Mouse (Mus musculus) olfactory bulb, adult 2 months (tissue): ENCODE measurements around the gene Igdcc3.

Experiments
- CTCF ChIP-seq: fragments of 200-500 bp; IDR thresholded peaks from 2 replicates; pipeline ENCODE4 v1.5.1; 2012; ENCODE audit warnings: low read depth, mild to moderate bottlenecking, low read length, moderate library complexity; ENCODE audit not compliant: insufficient read depth
- POLR2A ChIP-seq: fragments of 200-500 bp; IDR thresholded peaks from 2 replicates; pipeline ENCODE4 v1.6.1; 2012; ENCODE audit warnings: mild to moderate bottlenecking, low read depth, low read length, moderate library complexity; ENCODE audit not compliant: insufficient read depth

GRCm38 (mm10) chr9:65141306-65141975 is 452 bp downstream of the Igdcc3 start:
- TF ChIP-seq CTCF (no peak), POLR2A (no peak)
